Mouse (Mus musculus): ENCODE results near the gene Nek7. TPM values are rescaled to one million over a fixed set of nuclear protein-coding genes. Genes with fewer than 3 reads are reported as not detected.

The Nek7 gene
- polyA plus RNA-seq, 1 experiment from 2014 or later, result 30.6 TPM

DNA sequence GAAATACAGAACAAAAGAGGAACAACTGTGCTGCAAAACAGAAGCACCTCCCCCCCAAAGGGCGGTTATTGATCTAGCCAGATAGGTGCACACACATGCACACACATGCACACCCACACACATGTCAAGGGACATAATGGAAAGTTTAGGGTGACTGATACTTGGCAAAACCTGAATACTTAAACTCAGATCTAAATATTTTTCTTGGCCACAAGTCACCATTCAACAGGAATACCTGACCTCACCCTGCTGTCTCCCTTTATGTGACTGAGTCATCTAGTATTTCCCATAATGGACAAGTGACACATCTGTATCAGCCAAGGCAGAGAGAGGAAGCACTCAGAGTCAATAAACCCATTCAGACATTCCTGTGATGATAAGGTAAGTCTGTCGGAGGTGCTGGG is 48.9 kb downstream of the Nek7 start:
- no peaks in the 10 kb centered on the region for H3K36me3 ChIP-seq (ENCODE audit: control insufficient read depth, insufficient read depth, low read length)
- no peak overlapping the region for H3K4me2 ChIP-seq
- DNase-seq (ENCODE audit: low spot score, missing footprints) (no peak), ATAC-seq (ENCODE audit: low FRiP score) (peak; percentile 23)
- no peaks in the 10 kb centered on the region for H3K27me3 ChIP-seq (ENCODE audit: control insufficient read depth, insufficient read depth, low read length)
- H3K9me3 ChIP-seq (ENCODE audit: control insufficient read depth, low read length), result no peaks in the 10 kb centered on the region
- no peak overlapping the region for H3K9ac ChIP-seq (ENCODE audit: low read length)
- 77% methylated on average over 2 of the region's 2 CpGs for WGBS
- H3K4me1 ChIP-seq (ENCODE audit: control insufficient read depth, insufficient read depth, low read length), result peaks cover 14% of the 10 kb centered on the region
- no peak overlapping the region for H3K4me3 ChIP-seq (ENCODE audit: low read depth, low read length)
- peak overlapping the region; percentile 62 for H3K27ac ChIP-seq (ENCODE audit: low read depth, low read length)

DNA sequence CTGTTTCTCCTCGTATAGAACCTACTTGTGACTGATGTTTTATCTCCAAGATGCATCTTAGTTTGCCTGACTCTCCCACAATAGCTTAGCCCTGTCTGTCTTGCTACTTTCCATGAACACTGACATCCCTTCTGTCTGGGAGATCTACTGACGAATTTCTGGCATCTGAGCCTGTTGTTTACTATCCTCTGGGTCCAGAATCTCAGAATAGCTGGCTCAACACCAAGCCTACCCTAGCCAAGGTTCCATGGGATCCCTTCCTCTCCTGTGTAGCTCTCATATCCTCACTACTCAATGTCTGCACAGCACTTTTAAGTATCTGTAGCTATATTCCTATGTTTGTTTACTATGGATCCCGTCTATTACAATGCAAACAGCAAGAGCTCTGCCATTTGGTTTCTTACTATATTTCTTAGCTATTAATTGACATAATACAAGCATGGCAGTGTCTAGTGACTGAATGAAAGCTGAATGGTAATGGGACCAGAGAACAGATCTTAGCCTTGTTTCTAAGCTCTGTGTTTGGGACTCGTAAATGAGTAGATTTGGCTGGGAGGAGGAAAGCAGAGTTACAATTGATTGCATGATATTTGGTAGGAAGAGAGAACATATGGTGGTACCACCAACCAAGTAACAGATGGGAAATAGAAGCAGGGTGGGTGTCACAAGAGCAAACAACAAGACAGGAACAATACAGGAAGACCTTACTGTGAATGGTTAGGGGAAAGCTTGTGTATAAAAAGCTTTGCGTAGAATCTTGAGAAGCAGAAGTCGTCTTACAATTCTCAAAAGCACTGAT is 51.3 kb downstream of the Nek7 start:
- DNase-seq (ENCODE audit: low spot score, missing footprints), result no peak
- H3K27ac ChIP-seq (ENCODE audit: low read depth, low read length), result no peak overlapping the region
- H3K4me2 ChIP-seq, result no peak overlapping the region
- H3K9ac ChIP-seq (ENCODE audit: low read length), result no peak overlapping the region
- 80% methylated on average over 6 of the region's 6 CpGs for WGBS
- H3K4me3 ChIP-seq (ENCODE audit: low read depth, low read length), result no peak overlapping the region
- no peak for ATAC-seq (ENCODE audit: low FRiP score)
- H3K27me3 ChIP-seq (ENCODE audit: control insufficient read depth, insufficient read depth, low read length), result no peaks in the 10 kb centered on the region
- H3K9me3 ChIP-seq (ENCODE audit: control insufficient read depth, low read length), result no peaks in the 10 kb centered on the region
- H3K4me1 ChIP-seq (ENCODE audit: control insufficient read depth, insufficient read depth, low read length), result peaks cover 14% of the 10 kb centered on the region
- H3K36me3 ChIP-seq (ENCODE audit: control insufficient read depth, insufficient read depth, low read length), result no peaks in the 10 kb centered on the region

DNA sequence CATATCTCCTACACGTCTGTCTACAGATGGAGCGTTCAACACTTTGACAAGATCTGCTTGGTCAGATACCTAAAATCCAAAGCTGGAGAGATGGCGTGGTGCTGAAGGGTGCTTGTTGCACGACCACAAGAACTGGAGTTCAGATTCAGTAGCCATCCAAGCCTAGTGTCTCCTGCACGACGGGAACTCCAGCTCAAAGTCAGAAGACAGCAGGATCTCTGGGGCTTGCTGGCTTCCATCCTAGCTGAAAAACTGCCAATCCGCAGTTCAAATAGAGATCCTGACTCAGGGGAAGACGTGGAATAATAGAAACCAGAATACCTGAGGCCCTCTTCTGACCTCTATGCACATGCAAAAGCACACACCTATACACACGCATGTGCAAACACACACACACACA is 52.0 kb downstream of the Nek7 start:
- Histone ChIP-seq H3K4me1 (ENCODE audit: control insufficient read depth, insufficient read depth, low read length) (peaks cover 14% of the 10 kb centered on the region), H3K27me3 (ENCODE audit: control insufficient read depth, insufficient read depth, low read length) (no peaks in the 10 kb centered on the region), H3K4me2 (no peak overlapping the region), H3K9ac (ENCODE audit: low read length) (no peak overlapping the region), H3K36me3 (ENCODE audit: control insufficient read depth, insufficient read depth, low read length) (no peaks in the 10 kb centered on the region), H3K9me3 (ENCODE audit: control insufficient read depth, low read length) (no peaks in the 10 kb centered on the region), H3K27ac (ENCODE audit: low read depth, low read length) (no peak overlapping the region), H3K4me3 (ENCODE audit: low read depth, low read length) (no peak overlapping the region)
- no peak for DNase-seq (ENCODE audit: low spot score, missing footprints)
- ATAC-seq (ENCODE audit: low FRiP score), result no peak
- 91% methylated on average over 9 of the region's 9 CpGs for WGBS

GRCm38 (mm10) chr1:138564677-138565076 is 55.3 kb downstream of the Nek7 start:
- WGBS, result 92% methylated on average over 6 of the region's 6 CpGs
- ATAC-seq (ENCODE audit: low FRiP score), result no peak

DNA sequence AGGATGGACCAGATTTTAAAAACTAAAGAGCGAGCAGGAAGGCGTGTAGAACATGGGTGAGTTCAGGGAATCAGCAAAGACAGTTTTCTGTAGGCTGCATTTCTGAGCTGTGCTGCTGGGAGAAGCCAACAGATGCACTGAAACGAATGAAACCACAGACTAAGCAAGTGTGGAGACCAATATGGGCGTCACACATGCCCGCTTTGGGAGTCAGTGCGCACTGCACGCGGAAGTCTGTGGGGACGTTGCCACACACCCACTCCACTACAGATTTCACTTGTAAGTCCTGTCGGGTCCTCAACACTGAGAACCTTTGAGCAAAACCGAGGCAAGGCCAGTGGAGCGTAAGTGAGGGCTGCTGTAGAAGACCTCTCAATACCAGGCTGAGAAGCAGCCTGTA is 59.2 kb downstream of the Nek7 start:
- H3K4me1 ChIP-seq (ENCODE audit: control insufficient read depth, insufficient read depth, low read length), result peaks cover 15% of the 10 kb centered on the region; the same call in 1 of the 2 replicates
- no peak overlapping the region for H3K27ac ChIP-seq (ENCODE audit: low read depth, low read length)
- DNase-seq (ENCODE audit: low spot score, missing footprints), result no peak
- 93% methylated on average over 12 of the region's 12 CpGs for WGBS
- H3K9me3 ChIP-seq (ENCODE audit: control insufficient read depth, low read length), result no peaks in the 10 kb centered on the region
- no peak overlapping the region for H3K9ac ChIP-seq (ENCODE audit: low read length)
- no peaks in the 10 kb centered on the region for H3K36me3 ChIP-seq (ENCODE audit: control insufficient read depth, insufficient read depth, low read length)
- H3K27me3 ChIP-seq (ENCODE audit: control insufficient read depth, insufficient read depth, low read length), result no peaks in the 10 kb centered on the region
- no peak overlapping the region for H3K4me2 ChIP-seq
- ATAC-seq (ENCODE audit: low FRiP score), result no peak
- no peak overlapping the region for H3K4me3 ChIP-seq (ENCODE audit: low read depth, low read length)

More at GRCm38 (mm10) chr1:138564677-138565076, 55.3 kb downstream of the Nek7 start:
- Histone ChIP-seq H3K4me1 (ENCODE audit: control insufficient read depth, insufficient read depth, low read length) (peaks cover 8% of the 10 kb centered on the region; the same call in 1 of the 2 replicates), H3K27ac (ENCODE audit: low read depth, low read length) (no peak overlapping the region), H3K36me3 (ENCODE audit: control insufficient read depth, insufficient read depth, low read length) (no peaks in the 10 kb centered on the region), H3K9ac (ENCODE audit: low read length) (no peak overlapping the region), H3K4me2 (no peak overlapping the region), H3K4me3 (ENCODE audit: low read depth, low read length) (no peak overlapping the region), H3K27me3 (ENCODE audit: control insufficient read depth, insufficient read depth, low read length) (no peaks in the 10 kb centered on the region), H3K9me3 (ENCODE audit: control insufficient read depth, low read length) (no peaks in the 10 kb centered on the region)
- no peak for DNase-seq (ENCODE audit: low spot score, missing footprints)

GRCm38 (mm10) chr1:138559213-138560101 is 60.5 kb downstream of the Nek7 start:
- 23% methylated on average over 12 of the region's 12 CpGs for WGBS
- no peak overlapping the region for H3K4me3 ChIP-seq (ENCODE audit: low read depth, low read length)
- no peaks in the 10 kb centered on the region for H3K27me3 ChIP-seq (ENCODE audit: control insufficient read depth, insufficient read depth, low read length)
- H3K9ac ChIP-seq (ENCODE audit: low read length), result no peak overlapping the region
- H3K9me3 ChIP-seq (ENCODE audit: control insufficient read depth, low read length), result no peaks in the 10 kb centered on the region
- H3K4me1 ChIP-seq (ENCODE audit: control insufficient read depth, insufficient read depth, low read length), result peaks cover 15% of the 10 kb centered on the region; the same call in 1 of the 2 replicates
- peak; percentile 87 for ATAC-seq (ENCODE audit: low FRiP score)
- peak overlapping the region; percentile 67 for H3K27ac ChIP-seq (ENCODE audit: low read depth, low read length)
- H3K4me2 ChIP-seq, result peak overlapping the region; percentile 1; the same call in 1 of the 2 replicates
- H3K36me3 ChIP-seq (ENCODE audit: control insufficient read depth, insufficient read depth, low read length), result no peaks in the 10 kb centered on the region
- DNase-seq (ENCODE audit: low spot score, missing footprints), result peak; percentile 88

DNA sequence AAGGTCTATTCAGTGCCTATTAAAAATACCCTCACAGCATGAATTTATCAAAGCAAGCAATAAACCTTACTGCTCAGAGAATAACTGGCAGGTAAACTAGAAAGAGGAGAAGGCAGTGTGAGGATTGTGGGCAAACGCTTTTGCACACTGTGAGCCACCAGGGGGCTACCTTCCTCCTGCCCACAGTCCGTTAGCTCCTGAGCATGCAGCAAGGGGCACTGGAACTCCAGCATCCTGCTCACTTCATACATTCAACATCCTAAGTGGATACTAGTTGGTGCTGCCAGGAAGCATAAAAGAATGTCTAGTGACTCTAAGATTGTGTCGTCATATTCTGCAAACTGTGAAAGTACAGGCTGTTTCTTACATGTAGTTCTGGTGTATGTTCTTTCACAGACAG is 61.6 kb downstream of the Nek7 start:
- Histone ChIP-seq H3K27me3 (ENCODE audit: control insufficient read depth, insufficient read depth, low read length) (no peaks in the 10 kb centered on the region), H3K27ac (ENCODE audit: low read depth, low read length) (no peak overlapping the region)
- ATAC-seq (ENCODE audit: low FRiP score), result peak; percentile 36; the same call in 1 of the 2 replicates

DNA sequence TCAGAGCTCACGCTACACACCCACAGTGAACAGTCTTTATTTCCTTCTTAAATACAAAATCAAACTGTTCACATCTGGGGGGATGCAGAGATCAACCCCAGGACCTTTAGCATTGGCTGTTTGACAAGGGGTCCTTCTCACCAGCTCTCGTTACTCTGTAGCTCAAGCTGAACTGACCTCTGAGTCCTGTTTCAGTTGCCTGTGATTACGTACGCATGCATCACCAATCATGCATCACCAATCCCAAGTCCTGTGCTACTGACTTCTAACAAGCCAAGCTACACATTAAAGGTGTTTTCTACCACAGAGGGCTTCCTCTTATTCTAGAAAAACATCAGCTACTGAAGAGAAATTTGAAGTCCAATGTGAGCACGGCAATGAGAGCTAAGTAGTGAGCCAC is 65.0 kb downstream of the Nek7 start:
- H3K4me2 ChIP-seq, result no peak overlapping the region
- H3K27me3 ChIP-seq (ENCODE audit: control insufficient read depth, insufficient read depth, low read length), result no peaks in the 10 kb centered on the region
- ATAC-seq (ENCODE audit: low FRiP score) (no peak), DNase-seq (ENCODE audit: low spot score, missing footprints) (no peak)
- no peaks in the 10 kb centered on the region for H3K9me3 ChIP-seq (ENCODE audit: control insufficient read depth, low read length)
- no peaks in the 10 kb centered on the region for H3K36me3 ChIP-seq (ENCODE audit: control insufficient read depth, insufficient read depth, low read length)
- H3K4me1 ChIP-seq (ENCODE audit: control insufficient read depth, insufficient read depth, low read length), result peaks cover 9% of the 10 kb centered on the region; the same call in 1 of the 2 replicates
- H3K4me3 ChIP-seq (ENCODE audit: low read depth, low read length), result no peak overlapping the region
- 71% methylated on average over 5 of the region's 5 CpGs for WGBS
- H3K27ac ChIP-seq (ENCODE audit: low read depth, low read length), result no peak overlapping the region
- no peak overlapping the region for H3K9ac ChIP-seq (ENCODE audit: low read length)

More for the DNA sequence above, 61.6 kb downstream of the Nek7 start:
- Histone ChIP-seq H3K9ac (ENCODE audit: low read length) (no peak overlapping the region), H3K9me3 (ENCODE audit: control insufficient read depth, low read length) (no peaks in the 10 kb centered on the region), H3K4me1 (ENCODE audit: control insufficient read depth, insufficient read depth, low read length) (peaks cover 15% of the 10 kb centered on the region; the same call in 1 of the 2 replicates), H3K36me3 (ENCODE audit: control insufficient read depth, insufficient read depth, low read length) (no peaks in the 10 kb centered on the region), H3K4me3 (ENCODE audit: low read depth, low read length) (no peak overlapping the region), H3K4me2 (no peak overlapping the region)
- DNase-seq (ENCODE audit: low spot score, missing footprints), result no peak
- WGBS, result 65% methylated on average over 3 of the region's 3 CpGs

DNA sequence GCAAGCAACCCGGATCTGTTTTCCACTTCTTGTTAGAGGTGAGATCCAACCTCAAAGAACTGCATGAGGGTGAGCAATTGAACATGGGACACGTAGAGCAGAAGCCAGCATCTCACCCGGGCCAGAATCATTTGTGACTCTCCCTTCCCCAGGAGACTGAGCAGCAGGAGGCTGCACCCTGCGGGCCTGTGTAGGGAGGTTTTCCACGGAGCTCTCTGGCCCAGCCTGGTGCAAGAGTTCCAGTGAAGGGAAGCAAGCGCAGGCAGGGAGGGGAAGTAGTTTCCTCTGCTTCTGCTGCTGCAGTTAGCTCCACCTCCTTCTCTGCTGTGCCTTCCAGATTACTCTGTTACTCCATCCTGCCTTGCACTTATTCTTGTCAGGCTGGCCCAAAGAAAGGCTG is 69.8 kb downstream of the Nek7 start:
- H3K9ac ChIP-seq (ENCODE audit: low read length), result no peak overlapping the region
- no peak overlapping the region for H3K4me3 ChIP-seq (ENCODE audit: low read depth, low read length)
- no peak overlapping the region for H3K27ac ChIP-seq (ENCODE audit: low read depth, low read length)
- WGBS, result 50% methylated on average over 6 of the region's 6 CpGs
- DNase-seq (ENCODE audit: low spot score, missing footprints) (no peak), ATAC-seq (ENCODE audit: low FRiP score) (no peak)
- H3K4me2 ChIP-seq, result no peak overlapping the region
- no peaks in the 10 kb centered on the region for H3K27me3 ChIP-seq (ENCODE audit: control insufficient read depth, insufficient read depth, low read length)
- 0 out of 2 replicates have a peak, but pooled peaks cover 3% of the 10 kb centered on the region for H3K4me1 ChIP-seq (ENCODE audit: control insufficient read depth, insufficient read depth, low read length)
- no peaks in the 10 kb centered on the region for H3K36me3 ChIP-seq (ENCODE audit: control insufficient read depth, insufficient read depth, low read length)
- H3K9me3 ChIP-seq (ENCODE audit: control insufficient read depth, low read length), result no peaks in the 10 kb centered on the region

Measured in midbrain, embryonic 11.5 days (tissue).